Mouse (Mus musculus): ENCODE data around the gene Gimap4.

DNA sequence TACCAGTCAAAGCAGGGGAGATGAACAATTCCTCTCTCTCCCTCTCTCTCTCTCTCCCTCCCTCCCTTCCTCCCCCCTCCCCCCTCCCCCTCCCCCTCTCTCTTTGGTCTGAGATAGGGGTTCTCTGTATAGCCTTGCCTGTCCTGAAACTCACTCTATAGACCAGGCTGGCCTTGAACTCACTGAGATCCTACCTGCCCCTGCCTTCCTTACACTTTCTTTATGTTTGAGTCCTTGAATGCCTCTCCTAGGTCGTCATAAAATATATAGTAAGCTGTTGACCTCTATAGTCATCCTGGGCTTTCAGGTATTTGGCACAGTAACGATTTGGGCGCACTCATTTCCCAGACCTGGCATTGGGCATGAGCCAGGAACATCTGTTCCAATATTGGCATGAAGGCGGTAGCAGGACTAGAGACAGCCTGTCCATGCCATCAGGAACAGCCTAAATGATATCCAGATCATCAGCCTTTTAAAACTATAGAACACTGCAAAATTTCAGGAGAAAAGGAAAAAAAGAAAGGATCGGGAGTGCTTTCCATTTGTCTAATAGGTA lies 7.4 kb upstream of the Gimap4 start:
- TF ChIP-seq CTCF (conservative IDR thresholded peaks at IDR 0.05; ENCODE audit: insufficient read depth, insufficient read length, low read depth, low read length): no peak
- TF ChIP-seq POLR2A (IDR thresholded peaks at IDR 0.05; ENCODE audit: low read depth, low read length): no peak

Data from kidney, adult 2 months (tissue).